Comparison of ENCODE assay signal across 8 mouse cellular contexts in genomic region chrX:140537662-140538061, GRCm38 (mm10).
A peak's percentile ranks its signal among the peaks of the same experiment; 100 is the strongest.
DNase-seq lines count a peak whose midpoint lies in the region; ATAC-seq and TF ChIP-seq lines count a peak whose summit lies in the region.

No protein-coding gene starts in this region.

- DNase-seq in thymus, postnatal 14 days: peak; percentile 37
- no peak for DNase-seq in thymus, postnatal 10 days (ENCODE audit: low spot score in 2 of 2)
- peak; percentile 76 for DNase-seq in heart, adult 8-10 months (ENCODE audit: low spot score)
- DNase-seq in lung, adult 18-20 months: peak; percentile 84 to 90
- peak; percentile 53 for DNase-seq in stomach, postnatal 0 days (ENCODE audit: low spot score)
- no peak for DNase-seq in layer of hippocampus, adult 8-10 months (ENCODE audit: low spot score in 2 of 2)
- no peak for DNase-seq in layer of hippocampus, adult 11-12 months (ENCODE audit: low spot score)

- H3K4me3 ChIP-seq in stomach, postnatal 0 days (ENCODE audit: low read depth, low read length): no peak overlapping the region
- no peak overlapping the region for H3K4me3 ChIP-seq in midbrain, embryonic 13.5 days (replicated peaks)

- no peaks in the 10 kb centered on the region for H3K27me3 ChIP-seq in stomach, postnatal 0 days (ENCODE audit: control insufficient read depth, insufficient read depth, low read length)
- peaks cover 73% of the 10 kb centered on the region for H3K27me3 ChIP-seq in midbrain, embryonic 13.5 days

- TF ChIP-seq CTCF in stomach, postnatal 0 days (IDR thresholded peaks at IDR 0.05; ENCODE audit: low read depth): no peak

- no peak overlapping the region for H3K27ac ChIP-seq in stomach, postnatal 0 days (replicated peaks)
- H3K27ac ChIP-seq in midbrain, embryonic 13.5 days: no peak overlapping the region

- no peaks in the 10 kb centered on the region for H3K4me1 ChIP-seq in stomach, postnatal 0 days (replicated peaks; ENCODE audit: control insufficient read depth, insufficient read depth)
- H3K4me1 ChIP-seq in midbrain, embryonic 13.5 days (replicated peaks): peaks cover 14% of the 10 kb centered on the region

- no peak overlapping the region for H3K4me2 ChIP-seq in stomach, postnatal 0 days (replicated peaks; ENCODE audit: low read depth)
- no peak overlapping the region for H3K4me2 ChIP-seq in midbrain, embryonic 13.5 days (replicated peaks)

- no peaks in the 10 kb centered on the region for H3K9me3 ChIP-seq in stomach, postnatal 0 days (ENCODE audit: control insufficient read depth, low read length)
- no peaks in the 10 kb centered on the region for H3K9me3 ChIP-seq in midbrain, embryonic 13.5 days

- TF ChIP-seq EP300 in stomach, postnatal 0 days (optimal IDR thresholded peaks at IDR 0.05): no peak

- WGBS in stomach, postnatal 0 days: 28% methylated on average over 6 of the region's 6 CpGs
- 48% methylated on average over 6 of the region's 6 CpGs for WGBS in midbrain, embryonic 13.5 days

- no peak for ATAC-seq in stomach, postnatal 0 days (ENCODE audit: low FRiP score, low TSS enrichment)
- no peak for ATAC-seq in midbrain, embryonic 13.5 days

- H3K9ac ChIP-seq in stomach, postnatal 0 days (ENCODE audit: low read length): no peak overlapping the region
- no peak overlapping the region for H3K9ac ChIP-seq in midbrain, embryonic 13.5 days (replicated peaks)

- no peaks in the 10 kb centered on the region for H3K36me3 ChIP-seq in stomach, postnatal 0 days (ENCODE audit: control insufficient read depth, insufficient read depth, low read length)
- no peaks in the 10 kb centered on the region for H3K36me3 ChIP-seq in midbrain, embryonic 13.5 days

Comparison
In these comparisons a context has a peak if more than half of its experiments do, and no peak if none do; other contexts are left out.
1. DNase-seq: peak in thymus, postnatal 14 days (single experiment), heart, adult 8-10 months (single experiment), lung, adult 18-20 months (2 of 2) and stomach, postnatal 0 days (single experiment); none in thymus, postnatal 10 days (0 of 2), layer of hippocampus, adult 8-10 months (0 of 2) and layer of hippocampus, adult 11-12 months (single experiment).